Mouse (Mus musculus): Measurements from ENCODE around the gene Svbp. TPM values are rescaled to one million over a fixed set of nuclear protein-coding genes. Genes with fewer than 3 reads are reported as not detected.

The Svbp gene
- polyA plus RNA-seq (2015; fragmentation: Nextera tagmentation; extraction: Ambion mirVana): 99.9 and 101 TPM in 2 replicates

GRCm38 (mm10) chr4:119194909-119195581, at the start of gene Svbp:
TSS of gene Svbp (plus strand) at chr4:119195306.
- DNase-seq (ENCODE audit: low spot score): peak; percentile 93
- 1% methylated on average over 17 of the region's 47 CpGs for WGBS
- H3K4me3 ChIP-seq (ENCODE audit: low read depth, low read length): peak within 1 kb of the TSS; percentile 71

GRCm38 (mm10) chr4:119146816-119147215, 48.3 kb upstream of the Svbp start:
- no peaks in the 10 kb centered on the region for H3K27me3 ChIP-seq (replicated peaks; ENCODE audit: insufficient read depth, low read length)
- H3K9me3 ChIP-seq (ENCODE audit: low read length): no peaks in the 10 kb centered on the region
- 73% methylated on average over 7 of the region's 7 CpGs for WGBS
- ATAC-seq (no peak), DNase-seq (ENCODE audit: low spot score) (no peak)
- no peak overlapping the region for H3K27ac ChIP-seq (ENCODE audit: low read length)
- H3K4me3 ChIP-seq (ENCODE audit: low read depth, low read length): no peak overlapping the region
- no peak overlapping the region for H3K4me2 ChIP-seq (replicated peaks; ENCODE audit: low read depth, low read length)
- no peak for TF ChIP-seq EP300 (IDR thresholded peaks at IDR 0.05)
- no peak for TF ChIP-seq CTCF (IDR thresholded peaks at IDR 0.05)
- no peaks in the 10 kb centered on the region for H3K4me1 ChIP-seq (ENCODE audit: insufficient read depth, low read depth, low read length)
- no peak overlapping the region for H3K9ac ChIP-seq (replicated peaks; ENCODE audit: low read depth)
- no peaks in the 10 kb centered on the region for H3K36me3 ChIP-seq (ENCODE audit: insufficient read depth, low read length)

More at GRCm38 (mm10) chr4:119194909-119195581, at the start of gene Svbp:
- H3K4me1 ChIP-seq (ENCODE audit: insufficient read depth, low read depth, low read length): peaks cover 3% of the 10 kb centered on the region; the same call in 1 of the 2 replicates
- peak; percentile 98 for ATAC-seq
- H3K9ac ChIP-seq (replicated peaks; ENCODE audit: low read depth): peak within 1 kb of the TSS; percentile 79
- H3K36me3 ChIP-seq (ENCODE audit: insufficient read depth, low read length): no peaks in the 10 kb centered on the region
- no peaks in the 10 kb centered on the region for H3K9me3 ChIP-seq (ENCODE audit: low read length)
- no peaks in the 10 kb centered on the region for H3K27me3 ChIP-seq (replicated peaks; ENCODE audit: insufficient read depth, low read length)
- H3K4me2 ChIP-seq (replicated peaks; ENCODE audit: low read depth, low read length): peak within 1 kb of the TSS; percentile 61
- H3K27ac ChIP-seq (ENCODE audit: low read length): peak within 1 kb of the TSS; percentile 68
- no peak for TF ChIP-seq EP300 (IDR thresholded peaks at IDR 0.05)
- no peak for TF ChIP-seq CTCF (IDR thresholded peaks at IDR 0.05)

GRCm38 (mm10) chr4:119147347-119147746, 47.8 kb upstream of the Svbp start:
- H3K27me3 ChIP-seq (replicated peaks; ENCODE audit: insufficient read depth, low read length): no peaks in the 10 kb centered on the region
- ATAC-seq (no peak), DNase-seq (ENCODE audit: low spot score) (no peak)
- H3K4me1 ChIP-seq (ENCODE audit: insufficient read depth, low read depth, low read length): no peaks in the 10 kb centered on the region
- H3K9ac ChIP-seq (replicated peaks; ENCODE audit: low read depth): no peak overlapping the region
- H3K27ac ChIP-seq (ENCODE audit: low read length): no peak overlapping the region
- 82% methylated on average over 5 of the region's 5 CpGs for WGBS
- TF ChIP-seq CTCF (IDR thresholded peaks at IDR 0.05) (no peak), EP300 (IDR thresholded peaks at IDR 0.05) (no peak)
- H3K4me3 ChIP-seq (ENCODE audit: low read depth, low read length): no peak overlapping the region
- no peaks in the 10 kb centered on the region for H3K9me3 ChIP-seq (ENCODE audit: low read length)
- no peaks in the 10 kb centered on the region for H3K36me3 ChIP-seq (ENCODE audit: insufficient read depth, low read length)
- H3K4me2 ChIP-seq (replicated peaks; ENCODE audit: low read depth, low read length): no peak overlapping the region

- Histone ChIP-seq H3K27ac (ENCODE audit: low read length) (no peak overlapping the region), H3K9me3 (ENCODE audit: low read length) (no peaks in the 10 kb centered on the region), H3K27me3 (replicated peaks; ENCODE audit: insufficient read depth, low read length) (no peaks in the 10 kb centered on the region), H3K4me1 (ENCODE audit: insufficient read depth, low read depth, low read length) (no peaks in the 10 kb centered on the region), H3K9ac (replicated peaks; ENCODE audit: low read depth) (no peak overlapping the region), H3K4me3 (ENCODE audit: low read depth, low read length) (no peak overlapping the region), H3K36me3 (ENCODE audit: insufficient read depth, low read length) (no peaks in the 10 kb centered on the region), H3K4me2 (replicated peaks; ENCODE audit: low read depth, low read length) (no peak overlapping the region)
- DNase-seq (ENCODE audit: low spot score) (no peak), ATAC-seq (no peak)
- 57% methylated on average over 11 of the region's 11 CpGs for WGBS
- TF ChIP-seq CTCF (IDR thresholded peaks at IDR 0.05) (no peak), EP300 (IDR thresholded peaks at IDR 0.05) (no peak)
Measured at GRCm38 (mm10) chr4:119148741-119149140, 46.4 kb upstream of the Svbp start.

GRCm38 (mm10) chr4:119157186-119157585, 37.9 kb upstream of the Svbp start:
- Histone ChIP-seq H3K27ac (ENCODE audit: low read length) (no peak overlapping the region), H3K27me3 (replicated peaks; ENCODE audit: insufficient read depth, low read length) (no peaks in the 10 kb centered on the region), H3K9me3 (ENCODE audit: low read length) (no peaks in the 10 kb centered on the region), H3K36me3 (ENCODE audit: insufficient read depth, low read length) (no peaks in the 10 kb centered on the region), H3K4me3 (ENCODE audit: low read depth, low read length) (no peak overlapping the region), H3K4me1 (ENCODE audit: insufficient read depth, low read depth, low read length) (no peaks in the 10 kb centered on the region), H3K9ac (replicated peaks; ENCODE audit: low read depth) (no peak overlapping the region), H3K4me2 (replicated peaks; ENCODE audit: low read depth, low read length) (no peak overlapping the region)
- 34% methylated on average over 2 of the region's 2 CpGs for WGBS
- DNase-seq (ENCODE audit: low spot score) (peak; percentile 43), ATAC-seq (no peak)
- no peak for TF ChIP-seq EP300 (IDR thresholded peaks at IDR 0.05)
- TF ChIP-seq CTCF (IDR thresholded peaks at IDR 0.05): peak; percentile 71

GRCm38 (mm10) chr4:119157891-119158290, 37.2 kb upstream of the Svbp start:
- DNase-seq (ENCODE audit: low spot score) (peak; percentile 92), ATAC-seq (peak; percentile 94)
- WGBS: 43% methylated on average over 5 of the region's 5 CpGs
- H3K27me3 ChIP-seq (replicated peaks; ENCODE audit: insufficient read depth, low read length): no peaks in the 10 kb centered on the region
- TF ChIP-seq CTCF (IDR thresholded peaks at IDR 0.05): no peak
- peak; percentile 98 for TF ChIP-seq EP300 (IDR thresholded peaks at IDR 0.05)
- H3K4me3 ChIP-seq (ENCODE audit: low read depth, low read length): no peak overlapping the region
- no peak overlapping the region for H3K27ac ChIP-seq (ENCODE audit: low read length)
- no peak overlapping the region for H3K9ac ChIP-seq (replicated peaks; ENCODE audit: low read depth)
- no peaks in the 10 kb centered on the region for H3K9me3 ChIP-seq (ENCODE audit: low read length)
- H3K36me3 ChIP-seq (ENCODE audit: insufficient read depth, low read length): no peaks in the 10 kb centered on the region
- no peak overlapping the region for H3K4me2 ChIP-seq (replicated peaks; ENCODE audit: low read depth, low read length)
- H3K4me1 ChIP-seq (ENCODE audit: insufficient read depth, low read depth, low read length): no peaks in the 10 kb centered on the region
